Mouse (Mus musculus) C2C12 (cell line): ENCODE data around the gene Cd96.

ENCODE experiments used
- CEBPB ChIP-seq: IDR thresholded peaks from one replicate; pipeline ENCODE4 v1.6.1; 2011; ENCODE audit warnings: low read depth, mild to moderate bottlenecking, control low read depth, moderate library complexity
- CTCF ChIP-seq: IDR thresholded peaks from one replicate; pipeline ENCODE4 v1.5.1; 2011; ENCODE audit not compliant: control insufficient read depth, insufficient read depth, insufficient read length
- MAX ChIP-seq: IDR thresholded peaks from one replicate; pipeline ENCODE4 v1.6.1; 2011; ENCODE audit warnings: mild to moderate bottlenecking, control low read depth
- USF1 ChIP-seq: IDR thresholded peaks from one replicate; pipeline ENCODE4 v1.6.1; 2011; ENCODE audit warnings: low read depth, mild to moderate bottlenecking, control low read depth, moderate library complexity

DNA sequence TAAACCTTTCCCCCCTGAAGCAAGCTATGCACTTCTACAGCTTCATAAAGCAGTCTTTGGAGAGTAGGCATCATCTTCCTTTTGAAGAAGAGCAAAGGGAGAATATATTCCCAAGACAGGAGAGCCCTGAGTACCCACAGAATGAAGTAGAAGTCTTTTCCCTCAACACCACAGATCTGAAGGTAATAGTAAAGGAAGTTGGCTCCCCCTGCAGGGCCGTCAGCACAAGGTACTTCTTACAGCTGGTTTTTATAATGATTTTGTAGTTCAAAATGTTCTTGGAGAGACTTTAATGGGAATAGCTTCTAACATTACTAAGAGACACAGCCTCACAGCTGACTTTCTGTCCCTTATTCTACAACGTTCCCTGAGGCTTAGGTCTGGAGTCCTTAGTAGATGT, 19.8 kb downstream of the Cd96 start:
- TF ChIP-seq CTCF (no peak), MAX (no peak), USF1 (no peak), CEBPB (no peak)
